Mouse (Mus musculus) effector memory CD4-positive, alpha-beta T cell, adult 5 months (primary cell): ENCODE results near the gene Scaf4. TPM values are rescaled to one million over a fixed set of nuclear protein-coding genes. Genes with fewer than 3 reads are reported as not detected.

Experiments used
- polyA plus RNA-seq: library from polyadenylated mRNA; unstranded; fragments of 100-300 nt; shearing (Covaris generic); gene quantifications from one replicate; pipeline ENCODE4 v1.2.1, GENCODE M21; 2017

The Scaf4 gene
- 48.9 TPM for polyA plus RNA-seq

DNA sequence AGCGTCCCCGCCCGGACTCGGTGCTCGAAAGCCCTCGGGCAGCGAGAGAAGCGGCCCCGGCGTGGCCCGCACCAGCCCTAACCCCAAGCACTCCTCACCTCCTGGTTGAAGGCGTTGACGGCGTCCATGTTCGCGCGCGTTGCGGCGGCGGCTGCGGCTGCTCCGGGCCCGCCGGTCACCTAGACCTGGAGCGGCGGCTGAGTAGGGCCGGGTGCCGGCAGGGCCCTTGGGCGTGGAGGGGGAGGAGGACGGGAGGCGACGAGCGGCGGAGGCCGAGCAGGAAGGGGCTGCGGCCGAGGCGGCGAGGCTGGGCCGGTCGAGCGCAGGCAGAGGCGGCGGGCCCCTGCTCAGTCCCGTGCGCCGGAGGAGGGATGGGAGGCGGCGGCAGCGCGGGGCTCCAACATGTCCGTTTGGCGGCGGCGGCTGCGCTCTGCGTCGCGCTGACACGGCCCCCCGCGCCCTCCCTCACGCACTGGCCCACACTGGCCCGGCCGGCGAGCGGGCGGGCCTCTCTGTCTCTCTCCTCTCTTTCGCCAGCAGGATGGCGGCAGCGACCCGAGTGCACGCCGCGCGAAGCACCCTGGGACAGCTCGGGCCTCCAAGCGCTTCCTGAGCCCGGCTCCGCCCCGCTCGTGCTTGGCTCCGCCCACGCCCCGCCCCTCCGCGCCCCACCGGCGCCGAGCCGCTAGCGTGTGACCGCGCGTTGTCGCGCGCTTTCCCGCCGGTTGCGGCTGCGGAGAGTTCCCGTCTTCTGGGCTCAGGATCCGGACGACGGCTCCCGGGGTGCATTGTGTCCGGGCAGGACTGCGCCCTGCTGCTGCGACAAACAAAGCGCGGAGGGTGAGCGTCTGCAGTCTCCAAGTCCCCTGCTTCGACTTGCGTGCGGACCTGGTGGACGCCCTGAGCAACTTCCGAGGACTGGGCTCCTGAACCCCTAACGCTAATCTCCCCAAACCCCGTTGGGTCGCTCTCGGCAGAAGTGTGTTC lies at the start of gene Scaf4:
Gene Scaf4 (minus strand): TSS at position 599 of the 987 bp plus-strand sequence.

DNA sequence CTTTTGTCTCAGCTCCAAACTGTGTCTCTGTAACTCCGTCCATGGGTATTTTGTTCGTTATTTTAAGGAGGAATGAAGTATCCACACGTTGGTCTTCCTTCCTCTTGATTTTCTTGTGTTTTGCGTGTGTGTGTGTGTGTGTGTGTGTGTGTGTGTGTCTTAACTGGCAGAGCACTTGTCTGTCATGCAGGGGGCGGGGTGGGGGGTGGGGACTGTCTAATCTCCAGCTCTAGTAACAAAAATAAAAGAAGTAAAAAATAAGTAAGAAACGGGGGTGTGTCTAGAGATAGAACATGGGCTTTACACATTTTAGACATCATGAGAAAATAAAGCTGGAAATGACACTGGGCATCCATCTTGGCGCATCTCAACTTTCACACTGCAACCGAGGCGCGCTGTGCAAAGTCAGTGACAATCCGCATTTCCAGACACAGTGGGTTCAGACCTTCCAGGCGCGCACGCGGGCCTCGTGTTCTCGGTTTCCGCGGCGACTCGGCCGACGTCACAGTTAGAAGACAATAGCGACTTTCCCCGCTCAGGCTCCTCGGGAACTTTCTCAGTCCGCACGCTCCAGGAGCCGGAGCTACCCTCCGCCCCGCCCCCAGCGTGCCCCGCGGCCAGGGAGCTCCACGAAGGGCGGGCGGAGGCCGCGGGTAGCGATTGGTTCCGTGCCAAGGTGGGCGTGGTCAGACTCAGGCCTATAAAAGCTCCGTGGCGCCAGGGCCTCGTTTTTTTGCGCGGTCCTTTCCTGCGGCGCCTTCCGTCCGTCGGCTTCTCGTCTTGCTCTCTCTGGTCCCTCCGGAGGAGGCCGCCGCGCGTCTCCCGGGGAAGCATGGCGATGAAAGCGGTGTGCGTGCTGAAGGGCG lies 64.0 kb downstream of the Scaf4 start, which contains the start of gene Sod1:
Gene Sod1 (plus strand): TSS at position 729 of the 866 bp plus-strand sequence.

Other genes starting within 250 kb of the Scaf4 start
- gene Tiam1, start 140.7 kb downstream of the Scaf4 start, polyA plus RNA-seq, result 6.8 TPM
- gene Sod1, start 63.7 kb downstream of the Scaf4 start, polyA plus RNA-seq, result 145 TPM
- gene Hunk, start 101.5 kb upstream of the Scaf4 start, polyA plus RNA-seq, result 0.14 TPM